Mouse (Mus musculus) lung, embryonic 14.5 days (tissue): Measurements from ENCODE around the gene Bex1. TPM values are rescaled to one million over a fixed set of nuclear protein-coding genes. Genes with fewer than 3 reads are reported as not detected.

ENCODE experiments used
- ATAC-seq: fragments of 200-750 bp; cut with Nextera tagmentation; 2 replicates; pipeline ENCODE4 v1.8.0; 2017; ENCODE audit warnings: mild to moderate bottlenecking, moderate TSS enrichment, moderate library complexity; ENCODE audit not compliant: insufficient read depth
- DNase-seq: peaks from one replicate; pipeline ENCODE4 v3.0.0-alpha.2; 2015
- H3K27ac ChIP-seq: fragments of 300-500 bp; sonication (generic); 2 replicates; pipeline ENCODE4 v1.5.1; 2014; ENCODE audit warnings: low read depth, mild to moderate bottlenecking, moderate library complexity
- H3K27me3 ChIP-seq: fragments of 300-500 bp; sonication (generic); 2 replicates; pipeline ENCODE4 v1.6.1; 2014; ENCODE audit warnings: low read length, control low read depth; ENCODE audit not compliant: insufficient read depth
- H3K36me3 ChIP-seq: fragments of 300-500 bp; sonication (generic); 2 replicates; pipeline ENCODE4 v1.6.1; 2014; ENCODE audit warnings: control low read depth; ENCODE audit not compliant: insufficient read depth
- H3K4me1 ChIP-seq: fragments of 300-500 bp; sonication (generic); 2 replicates; pipeline ENCODE4 v1.6.1; 2014; ENCODE audit warnings: antibody characterized with exemption, control low read depth; ENCODE audit not compliant: insufficient read depth
- H3K4me2 ChIP-seq: fragments of 300-500 bp; sonication (generic); 2 replicates; pipeline ENCODE4 v1.6.1; 2014; ENCODE audit warnings: mild to moderate bottlenecking
- H3K4me3 ChIP-seq: fragments of 300-500 bp; sonication (generic); 2 replicates; pipeline ENCODE4 v1.5.1; 2014; ENCODE audit warnings: low read depth, low read length
- H3K9ac ChIP-seq: fragments of 300-500 bp; sonication (generic); 2 replicates; pipeline ENCODE4 v1.6.1; 2014
- H3K9me3 ChIP-seq: fragments of 300-500 bp; sonication (generic); 2 replicates; pipeline ENCODE4 v1.6.1; 2016; ENCODE audit warnings: low read depth, low read length, control low read depth
- CTCF ChIP-seq: IDR thresholded peaks from 2 replicates; pipeline ENCODE4 v1.5.1; 2016; ENCODE audit warnings: antibody characterized with exemption, low read depth
- WGBS: fragments of 180-500 bp; shearing (Covaris S2); extraction: QIAGEN DNeasy Blood & Tissue Kit; methylation state at CpG from one replicate; pipeline ENCODE4 v1.1.7; 2014; 5-methylcytosine and 5-hydroxymethylcytosine counted together
- polyA plus RNA-seq: library from polyadenylated mRNA; unstranded; fragments of >200 nt; fragmentation: Nextera tagmentation; extraction: Ambion mirVana; gene quantifications from 2 replicates; pipeline ENCODE4 v1.2.1, GENCODE M21; 2014

Gene Bex1
- polyA plus RNA-seq, 1 experiment from 2014 or later: 85.9 TPM

- H3K4me3 ChIP-seq: peak overlapping the region; percentile 36
These were observed 12.1 kb downstream of the Bex1 start for GRCm38 (mm10) chrX:136203257-136203656.

GRCm38 (mm10) chrX:136196873-136197272 lies 18.4 kb downstream of the Bex1 start:
- Histone ChIP-seq H3K36me3 (no peaks in the 10 kb centered on the region), H3K27ac (no peak overlapping the region), H3K4me2 (no peak overlapping the region), H3K27me3 (no peaks in the 10 kb centered on the region), H3K9me3 (no peaks in the 10 kb centered on the region), H3K4me3 (no peak overlapping the region), H3K4me1 (no peaks in the 10 kb centered on the region), H3K9ac (no peak overlapping the region)
- no peak for ATAC-seq
- peak; percentile 55 for DNase-seq
- 40% methylated on average over 1 of the region's 1 CpGs for WGBS
- TF ChIP-seq CTCF: peak; percentile 55

More at GRCm38 (mm10) chrX:136203257-136203656, 12.1 kb downstream of the Bex1 start:
- no peaks in the 10 kb centered on the region for H3K27me3 ChIP-seq
- H3K27ac ChIP-seq: peak overlapping the region; percentile 10; the same call in 1 of the 2 replicates
- no peaks in the 10 kb centered on the region for H3K9me3 ChIP-seq
- 25% methylated on average over 6 of the region's 7 CpGs for WGBS
- ATAC-seq: peak; percentile 67; the same call in 1 of the 2 replicates
- H3K36me3 ChIP-seq: no peaks in the 10 kb centered on the region
- H3K4me2 ChIP-seq: peak overlapping the region; percentile 59
- H3K9ac ChIP-seq: peak overlapping the region; percentile 23; the same call in 1 of the 2 replicates
- no peak for TF ChIP-seq CTCF
- no peaks in the 10 kb centered on the region for H3K4me1 ChIP-seq
- no peak for DNase-seq

- Histone ChIP-seq H3K9me3 (no peaks in the 10 kb centered on the region), H3K9ac (no peak overlapping the region), H3K36me3 (no peaks in the 10 kb centered on the region), H3K4me1 (no peaks in the 10 kb centered on the region), H3K27ac (no peak overlapping the region), H3K4me2 (no peak overlapping the region), H3K27me3 (no peaks in the 10 kb centered on the region), H3K4me3 (no peak overlapping the region)
- ATAC-seq (no peak), DNase-seq (no peak)
- 76% methylated on average over 16 of the region's 16 CpGs for WGBS
- no peak for TF ChIP-seq CTCF
These were observed 19.9 kb downstream of the Bex1 start for GRCm38 (mm10) chrX:136195193-136195944.

GRCm38 (mm10) chrX:136183107-136183506 lies 32.2 kb downstream of the Bex1 start:
- DNase-seq: no peak
- H3K4me2 ChIP-seq: no peak overlapping the region
- no peaks in the 10 kb centered on the region for H3K9me3 ChIP-seq
- 74% methylated on average over 1 of the region's 1 CpGs for WGBS
- no peak for TF ChIP-seq CTCF
- no peak overlapping the region for H3K27ac ChIP-seq
- no peaks in the 10 kb centered on the region for H3K4me1 ChIP-seq
- no peak overlapping the region for H3K4me3 ChIP-seq
- H3K36me3 ChIP-seq: no peaks in the 10 kb centered on the region
- no peak overlapping the region for H3K9ac ChIP-seq
- H3K27me3 ChIP-seq: no peaks in the 10 kb centered on the region
- no peak for ATAC-seq

- 27% methylated on average over 11 of the region's 11 CpGs for WGBS
- DNase-seq: peak; percentile 38
- no peak overlapping the region for H3K9ac ChIP-seq
- no peaks in the 10 kb centered on the region for H3K4me1 ChIP-seq
- no peak overlapping the region for H3K4me3 ChIP-seq
- H3K27ac ChIP-seq: no peak overlapping the region
- TF ChIP-seq CTCF: no peak
- H3K36me3 ChIP-seq: no peaks in the 10 kb centered on the region
- H3K27me3 ChIP-seq: no peaks in the 10 kb centered on the region
- no peak overlapping the region for H3K4me2 ChIP-seq
- H3K9me3 ChIP-seq: no peaks in the 10 kb centered on the region
- ATAC-seq: peak; percentile 74
These were observed 34.3 kb downstream of the Bex1 start for GRCm38 (mm10) chrX:136180897-136181553.

- Histone ChIP-seq H3K4me1 (no peaks in the 10 kb centered on the region), H3K4me2 (peak overlapping the region; percentile 58), H3K27me3 (no peaks in the 10 kb centered on the region), H3K36me3 (0 out of 2 replicates have a peak, but pooled peaks cover 7% of the 10 kb centered on the region), H3K4me3 (peak overlapping the region; percentile 61), H3K9ac (peak overlapping the region; percentile 50), H3K9me3 (no peaks in the 10 kb centered on the region), H3K27ac (peak overlapping the region; percentile 81)
- peak; percentile 67 for DNase-seq
- no peak for ATAC-seq
- no peak for TF ChIP-seq CTCF
- 17% methylated on average over 10 of the region's 10 CpGs for WGBS
These were observed 42.5 kb downstream of the Bex1 start for GRCm38 (mm10) chrX:136172786-136173185.

- peak within 1 kb of the TSS; percentile 64 for H3K4me2 ChIP-seq
- 16% methylated on average over 10 of the region's 10 CpGs for WGBS
- H3K9me3 ChIP-seq: no peaks in the 10 kb centered on the region
- peak within 1 kb of the TSS; percentile 61 for H3K4me3 ChIP-seq
- no peaks in the 10 kb centered on the region for H3K4me1 ChIP-seq
- no peaks in the 10 kb centered on the region for H3K27me3 ChIP-seq
- peak; percentile 93 for DNase-seq
- peak; percentile 96 for ATAC-seq
- H3K36me3 ChIP-seq: 0 out of 2 replicates have a peak, but pooled peaks cover 7% of the 10 kb centered on the region
- H3K9ac ChIP-seq: peak within 1 kb of the TSS; percentile 77
- H3K27ac ChIP-seq: peak within 1 kb of the TSS; percentile 94
- no peak for TF ChIP-seq CTCF
These were observed 43.2 kb downstream of the Bex1 start, which contains the start of gene Tceal8 for GRCm38 (mm10) chrX:136172118-136172551. Gene Tceal8 (minus strand): TSS chrX:136172342.
